Mouse (Mus musculus): Measurements from ENCODE around the gene Arid1b. TPM values are rescaled to one million over a fixed set of nuclear protein-coding genes. Genes with fewer than 3 reads are reported as not detected.

Gene Arid1b
- total and polyA plus RNA-seq, 2 experiments: 9.7 to 11.7 TPM

- Histone ChIP-seq H3K36me3 (ENCODE audit: control insufficient read depth, insufficient read depth, low read length) (no peaks in the 10 kb centered on the region), H3K27ac (replicated peaks; ENCODE audit: insufficient read depth, low read depth, low read length) (no peak overlapping the region), H3K4me3 (ENCODE audit: insufficient read depth, low read depth, low read length) (no peak overlapping the region), H3K4me1 (ENCODE audit: control insufficient read depth, insufficient read depth, low read length) (peaks cover 1% of the 10 kb centered on the region), H3K79me2 (ENCODE audit: control insufficient read depth, insufficient read depth, low read length) (peaks cover 10% of the 10 kb centered on the region), H3K27me3 (ENCODE audit: control insufficient read depth, insufficient read depth, low read length) (no peaks in the 10 kb centered on the region), H3K9ac (ENCODE audit: low read depth, low read length) (no peak overlapping the region)
- WGBS: 91% methylated on average over 16 of the region's 16 CpGs
- TF ChIP-seq POLR2A (IDR thresholded peaks at IDR 0.05; ENCODE audit: extremely low read depth, insufficient read depth, low read length) (no peak), CTCF (IDR thresholded peaks at IDR 0.05; ENCODE audit: low read depth, low read length) (no peak)
- no peak for DNase-seq (ENCODE audit: extremely low read depth, low read depth, low spot score)
Observed at GRCm38 (mm10) chr17:5254717-5255617, 260.8 kb downstream of the Arid1b start.

GRCm38 (mm10) chr17:5255618-5255933 lies 261.4 kb downstream of the Arid1b start:
- DNase-seq (ENCODE audit: extremely low read depth, low read depth, low spot score): no peak
- no peak overlapping the region for H3K4me3 ChIP-seq (ENCODE audit: insufficient read depth, low read depth, low read length)
- no peak overlapping the region for H3K9ac ChIP-seq (ENCODE audit: low read depth, low read length)
- 84% methylated on average over 2 of the region's 2 CpGs for WGBS
- peaks cover 10% of the 10 kb centered on the region for H3K79me2 ChIP-seq (ENCODE audit: control insufficient read depth, insufficient read depth, low read length)
- H3K27ac ChIP-seq (replicated peaks; ENCODE audit: insufficient read depth, low read depth, low read length): no peak overlapping the region
- H3K4me1 ChIP-seq (ENCODE audit: control insufficient read depth, insufficient read depth, low read length): peaks cover 2% of the 10 kb centered on the region; the same call in 1 of the 2 replicates
- TF ChIP-seq CTCF (IDR thresholded peaks at IDR 0.05; ENCODE audit: low read depth, low read length) (no peak), POLR2A (IDR thresholded peaks at IDR 0.05; ENCODE audit: extremely low read depth, insufficient read depth, low read length) (no peak)
- no peaks in the 10 kb centered on the region for H3K36me3 ChIP-seq (ENCODE audit: control insufficient read depth, insufficient read depth, low read length)
- H3K27me3 ChIP-seq (ENCODE audit: control insufficient read depth, insufficient read depth, low read length): no peaks in the 10 kb centered on the region

DNA sequence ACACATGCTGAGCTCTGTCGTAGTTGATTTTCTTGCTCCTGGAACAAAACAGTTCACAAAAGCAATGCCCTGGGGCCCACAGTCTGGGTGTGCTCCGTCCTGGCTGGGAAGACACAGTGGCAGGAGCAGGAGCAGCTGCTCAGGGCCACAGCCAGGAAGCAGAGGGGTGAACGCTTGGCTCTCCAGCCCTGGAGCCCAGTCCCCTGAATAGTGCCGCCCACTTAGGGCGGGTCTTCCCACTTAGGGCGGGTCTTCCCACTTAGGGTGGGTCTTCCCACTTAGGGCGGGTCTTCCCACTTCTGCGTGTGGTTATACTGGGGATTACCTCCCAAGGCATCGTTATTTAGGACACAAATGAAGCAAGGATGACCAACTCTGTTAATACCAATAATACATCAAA lies 264.8 kb downstream of the Arid1b start:
- Histone ChIP-seq H3K9ac (ENCODE audit: low read depth, low read length) (no peak overlapping the region), H3K27me3 (ENCODE audit: control insufficient read depth, insufficient read depth, low read length) (no peaks in the 10 kb centered on the region), H3K79me2 (ENCODE audit: control insufficient read depth, insufficient read depth, low read length) (no peaks in the 10 kb centered on the region; the same call in 1 of the 2 replicates), H3K4me1 (ENCODE audit: control insufficient read depth, insufficient read depth, low read length) (peaks cover 17% of the 10 kb centered on the region; the same call in 1 of the 2 replicates), H3K36me3 (ENCODE audit: control insufficient read depth, insufficient read depth, low read length) (peaks cover 3% of the 10 kb centered on the region; the same call in 1 of the 2 replicates), H3K27ac (replicated peaks; ENCODE audit: insufficient read depth, low read depth, low read length) (no peak overlapping the region), H3K4me3 (ENCODE audit: insufficient read depth, low read depth, low read length) (no peak overlapping the region)
- TF ChIP-seq CTCF (IDR thresholded peaks at IDR 0.05; ENCODE audit: low read depth, low read length) (no peak), POLR2A (IDR thresholded peaks at IDR 0.05; ENCODE audit: extremely low read depth, insufficient read depth, low read length) (no peak)
- no peak for DNase-seq (ENCODE audit: extremely low read depth, low read depth, low spot score)
- WGBS: 90% methylated on average over 9 of the region's 9 CpGs

GRCm38 (mm10) chr17:5261131-5261651 lies 267.1 kb downstream of the Arid1b start:
- TF ChIP-seq POLR2A (IDR thresholded peaks at IDR 0.05; ENCODE audit: extremely low read depth, insufficient read depth, low read length) (no peak), CTCF (IDR thresholded peaks at IDR 0.05; ENCODE audit: low read depth, low read length) (no peak)
- H3K36me3 ChIP-seq (ENCODE audit: control insufficient read depth, insufficient read depth, low read length): peaks cover 6% of the 10 kb centered on the region; the same call in 1 of the 2 replicates
- H3K4me3 ChIP-seq (ENCODE audit: insufficient read depth, low read depth, low read length): no peak overlapping the region
- no peaks in the 10 kb centered on the region; the same call in 1 of the 2 replicates for H3K79me2 ChIP-seq (ENCODE audit: control insufficient read depth, insufficient read depth, low read length)
- peak; percentile 66 for DNase-seq (ENCODE audit: extremely low read depth, low read depth, low spot score)
- peak overlapping the region; percentile 31; the same call in 1 of the 2 replicates for H3K27ac ChIP-seq (replicated peaks; ENCODE audit: insufficient read depth, low read depth, low read length)
- H3K4me1 ChIP-seq (ENCODE audit: control insufficient read depth, insufficient read depth, low read length): peaks cover 17% of the 10 kb centered on the region; the same call in 1 of the 2 replicates
- H3K27me3 ChIP-seq (ENCODE audit: control insufficient read depth, insufficient read depth, low read length): no peaks in the 10 kb centered on the region
- H3K9ac ChIP-seq (ENCODE audit: low read depth, low read length): no peak overlapping the region
- 39% methylated on average over 8 of the region's 8 CpGs for WGBS

DNA sequence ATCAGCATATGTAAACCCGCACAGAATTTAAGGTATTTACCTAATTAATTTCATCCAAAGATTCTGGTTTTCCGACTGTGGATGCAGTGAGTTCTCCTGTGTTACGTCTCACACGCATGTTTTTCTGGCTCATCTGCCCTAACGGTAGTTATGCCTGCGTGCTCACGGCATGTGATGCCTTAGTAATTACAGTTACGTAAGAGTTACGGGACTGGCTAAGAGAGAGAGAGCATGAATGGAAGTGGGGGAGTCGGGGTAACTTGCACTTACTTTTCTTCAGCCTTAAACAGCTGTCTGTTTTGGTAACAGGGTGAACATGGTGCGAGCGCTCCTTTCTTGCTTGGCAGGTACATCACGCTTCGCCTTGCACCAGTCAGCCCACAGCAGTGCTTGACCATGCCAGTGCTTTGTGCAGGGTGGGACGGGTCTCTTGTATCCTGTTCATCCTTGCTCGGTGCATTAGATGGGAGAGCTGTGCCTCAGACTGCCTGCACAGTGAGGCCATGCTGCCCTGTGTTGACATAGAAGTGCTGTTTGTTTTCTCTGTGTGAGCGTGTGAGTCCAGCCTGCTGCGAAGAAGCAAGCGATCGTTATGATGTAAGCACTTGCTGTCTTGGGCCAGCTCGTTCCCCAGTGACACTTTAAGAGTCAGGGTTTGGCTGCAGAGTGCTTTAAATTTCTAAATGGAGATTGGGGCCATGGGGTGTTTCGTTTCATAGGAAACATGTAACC lies 267.9 kb downstream of the Arid1b start:
- Histone ChIP-seq H3K36me3 (ENCODE audit: control insufficient read depth, insufficient read depth, low read length) (peaks cover 6% of the 10 kb centered on the region; the same call in 1 of the 2 replicates), H3K4me3 (ENCODE audit: insufficient read depth, low read depth, low read length) (no peak overlapping the region), H3K9ac (ENCODE audit: low read depth, low read length) (no peak overlapping the region), H3K27me3 (ENCODE audit: control insufficient read depth, insufficient read depth, low read length) (no peaks in the 10 kb centered on the region), H3K79me2 (ENCODE audit: control insufficient read depth, insufficient read depth, low read length) (no peaks in the 10 kb centered on the region), H3K4me1 (ENCODE audit: control insufficient read depth, insufficient read depth, low read length) (peaks cover 17% of the 10 kb centered on the region; the same call in 1 of the 2 replicates), H3K27ac (replicated peaks; ENCODE audit: insufficient read depth, low read depth, low read length) (0 out of 2 replicates have a peak overlapping the region, but pooled peaks have one; percentile 14)
- 50% methylated on average over 22 of the region's 22 CpGs for WGBS
- no peak for TF ChIP-seq CTCF (IDR thresholded peaks at IDR 0.05; ENCODE audit: low read depth, low read length)
- TF ChIP-seq POLR2A (IDR thresholded peaks at IDR 0.05; ENCODE audit: extremely low read depth, insufficient read depth, low read length): no peak
- DNase-seq (ENCODE audit: extremely low read depth, low read depth, low spot score): peak; percentile 62
